Mouse (Mus musculus) heart, adult 2 months (tissue): ENCODE data around the gene Sik2. TPM values are rescaled to one million over a fixed set of nuclear protein-coding genes. Genes with fewer than 3 reads are reported as not detected.
A peak's percentile ranks its signal among the peaks of the same experiment; 100 is the strongest.

Source experiments
- DNase-seq, 2 experiments: peaks; one replicate each; pipeline ENCODE4 v3.0.0; 2021
- H3K27ac ChIP-seq: fragments of 200-600 bp; 2 replicates; pipeline ENCODE4 v1.8.1; 2022
- H3K27me3 ChIP-seq: fragments of 200-500 bp; 2 replicates; pipeline ENCODE4 v1.6.1; 2012; ENCODE audit warnings: mild to moderate bottlenecking, low read length, inconsistent platforms, mixed read lengths; ENCODE audit not compliant: control insufficient read depth, insufficient read depth
- H3K36me3 ChIP-seq: fragments of 200-500 bp; 2 replicates; pipeline ENCODE4 v1.6.1; 2012; ENCODE audit warnings: low read length, inconsistent platforms; ENCODE audit not compliant: control insufficient read depth, insufficient read depth
- H3K4me1 ChIP-seq: fragments of 200-500 bp; 2 replicates; pipeline ENCODE4 v1.6.1; 2011; ENCODE audit warnings: low read length; ENCODE audit not compliant: control insufficient read depth, insufficient read depth
- H3K4me3 ChIP-seq: fragments of 200-600 bp; 2 replicates; pipeline ENCODE4 v1.8.1; 2022
- H3K79me2 ChIP-seq: fragments of 200-500 bp; replicated peaks from 2 replicates; pipeline ENCODE4 v1.6.1; 2012; ENCODE audit warnings: mild to moderate bottlenecking, inconsistent platforms, low read length, moderate library complexity, mixed read lengths; ENCODE audit not compliant: control insufficient read depth, insufficient read depth
- H3K9ac ChIP-seq: fragments of 200-500 bp; 2 replicates; pipeline ENCODE4 v1.6.1; 2012; ENCODE audit warnings: low read depth, mild to moderate bottlenecking, control low read depth, inconsistent platforms, low read length, mixed read lengths
- CTCF ChIP-seq: fragments of 200-600 bp; IDR thresholded peaks from 2 replicates; pipeline ENCODE4 v1.8.1; 2022; ENCODE audit warnings: antibody characterized with exemption, mild to moderate bottlenecking, moderate library complexity
- EP300 ChIP-seq: fragments of 200-500 bp; IDR thresholded peaks from 2 replicates; pipeline ENCODE4 v1.6.1; 2011; ENCODE audit warnings: low read depth, low read length, control low read depth; ENCODE audit not compliant: insufficient read depth
- POLR2A ChIP-seq: fragments of 200-500 bp; IDR thresholded peaks from 2 replicates; pipeline ENCODE4 v1.6.1; 2011; ENCODE audit warnings: mild to moderate bottlenecking, low read depth, low read length, control low read depth; ENCODE audit not compliant: insufficient read depth
- WGBS: fragments of 180-500 bp; shearing (Covaris S2); methylation state at CpG from one replicate; pipeline ENCODE4 v1.1.7; 2018; 5-methylcytosine and 5-hydroxymethylcytosine counted together
- intact Hi-C: fragments of 180-260 bp; cut with DNase I; formaldehyde crosslinking; loops from one replicate; pipeline ENCODE4 v1.15.1; 2025
- long read RNA-seq: library from polyadenylated mRNA; stranded (forward); transcript quantifications from one replicate; pipeline ENCODE4 v2.0.0, GENCODE M21; 2021
- polyA plus RNA-seq: library from polyadenylated mRNA; depleted of rRNA; stranded (reverse); fragments of >200 nt; gene quantifications from 2 replicates; pipeline ENCODE4 v1.2.3, GENCODE M21; 2012; rRNA removed
- total RNA-seq, 2 experiments: library from RNA; stranded (reverse); gene quantifications; 2 replicates each; pipeline ENCODE4 v1.2.3; 2021

Gene Sik2
- total RNA-seq (10 to 100 TPM; 22.2 to 26.9 TPM), polyA plus RNA-seq (14.6 and 15.8 TPM in 2 replicates)
- long read RNA-seq, full-length matches to known transcripts, result 5 of 8 reads
- long read RNA-seq, partial matches to known transcripts, result 1 of 8 reads
- long read RNA-seq, other reads (novel, unspliced or antisense), result 2 of 8 reads

- peaks cover 1% of the 10 kb centered on the region; the same call in 1 of the 2 replicates for H3K4me1 ChIP-seq
- H3K9ac ChIP-seq, result peak within 1 kb of the TSS; percentile 96
- under 1% methylated on average over 77 of the region's 85 CpGs for WGBS
- TF ChIP-seq EP300, result no peak
- TF ChIP-seq CTCF, result peak; percentile 91
- peak; percentile 77 for TF ChIP-seq POLR2A
- no peaks in the 10 kb centered on the region; the same call in 1 of the 2 replicates for H3K36me3 ChIP-seq
- DNase-seq, result peak; percentile 93 to 94
- intact Hi-C loops, result loop anchor here (1.0 kb wide), 1 partner anchor 160 kb away; no protein-coding TSS in a partner anchor
- H3K79me2 ChIP-seq, result no peaks in the 10 kb centered on the region
- H3K4me3 ChIP-seq, result peak within 1 kb of the TSS; percentile 72
- H3K27ac ChIP-seq, result peak within 1 kb of the TSS; percentile 89
- no peaks in the 10 kb centered on the region for H3K27me3 ChIP-seq
Measured at GRCm38 (mm10) chr9:51008841-51009655, at the start of gene Sik2. Gene Sik2, minus strand, starts transcription at chr9:51009073.

GRCm38 (mm10) chr9:51056360-51057324, 47.8 kb upstream of the Sik2 start:
- H3K27me3 ChIP-seq, result no peaks in the 10 kb centered on the region
- no peaks in the 10 kb centered on the region; the same call in 1 of the 2 replicates for H3K36me3 ChIP-seq
- TF ChIP-seq POLR2A (no peak), CTCF (no peak), EP300 (no peak)
- 38% methylated on average over 3 of the region's 3 CpGs for WGBS
- H3K4me1 ChIP-seq, result peaks cover 1% of the 10 kb centered on the region; the same call in 1 of the 2 replicates
- peak overlapping the region; percentile 58 for H3K27ac ChIP-seq
- H3K4me3 ChIP-seq, result no peak overlapping the region
- H3K79me2 ChIP-seq, result no peaks in the 10 kb centered on the region
- intact Hi-C loops, result no loop called here
- DNase-seq, result peak; percentile 24 to 33
- H3K9ac ChIP-seq, result no peak overlapping the region

DNA sequence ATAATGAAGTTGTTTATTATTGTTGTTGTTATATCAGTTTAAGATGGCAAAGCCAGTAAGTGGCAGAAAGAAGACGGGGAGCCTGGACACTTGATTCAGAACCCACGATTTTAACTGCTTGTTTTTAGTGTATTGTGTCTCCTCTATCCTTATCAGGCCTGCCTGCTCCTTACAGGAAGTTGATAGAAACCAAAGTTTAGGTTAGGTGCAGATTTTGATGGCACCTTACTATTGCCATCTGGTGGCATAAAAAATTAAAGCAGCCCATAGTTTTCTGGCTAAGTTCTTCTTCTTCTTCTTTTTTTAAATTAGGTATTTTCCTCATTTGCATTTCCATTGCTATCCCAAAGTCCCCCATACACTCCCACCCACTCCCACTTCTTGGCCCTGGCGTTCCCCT, 43.3 kb upstream of the Sik2 start:
- Histone ChIP-seq H3K79me2 (no peaks in the 10 kb centered on the region), H3K4me1 (no peaks in the 10 kb centered on the region; the same call in 1 of the 2 replicates), H3K9ac (no peak overlapping the region), H3K4me3 (no peak overlapping the region), H3K27me3 (no peaks in the 10 kb centered on the region), H3K36me3 (no peaks in the 10 kb centered on the region), H3K27ac (no peak overlapping the region)
- 32% methylated on average over 3 of the region's 3 CpGs for WGBS
- no peak for TF ChIP-seq EP300
- TF ChIP-seq POLR2A, result no peak
- TF ChIP-seq CTCF, result peak; percentile 66
- no peak for DNase-seq
- intact Hi-C loops, result loop anchor here (2.0 kb wide), 1 partner anchor 203 kb away; no protein-coding TSS in a partner anchor

- H3K27me3 ChIP-seq, result no peaks in the 10 kb centered on the region
- no peak overlapping the region for H3K9ac ChIP-seq
- intact Hi-C loops, result no loop called here
- no peak overlapping the region for H3K27ac ChIP-seq
- no peaks in the 10 kb centered on the region for H3K4me1 ChIP-seq
- H3K4me3 ChIP-seq, result no peak overlapping the region
- no peaks in the 10 kb centered on the region for H3K79me2 ChIP-seq
- WGBS, result 62% methylated on average over 6 of the region's 6 CpGs
- DNase-seq, result no peak
- H3K36me3 ChIP-seq, result no peaks in the 10 kb centered on the region
- TF ChIP-seq EP300 (no peak), CTCF (no peak), POLR2A (no peak)
Measured at GRCm38 (mm10) chr9:51042136-51042535, 33.3 kb upstream of the Sik2 start.

DNA sequence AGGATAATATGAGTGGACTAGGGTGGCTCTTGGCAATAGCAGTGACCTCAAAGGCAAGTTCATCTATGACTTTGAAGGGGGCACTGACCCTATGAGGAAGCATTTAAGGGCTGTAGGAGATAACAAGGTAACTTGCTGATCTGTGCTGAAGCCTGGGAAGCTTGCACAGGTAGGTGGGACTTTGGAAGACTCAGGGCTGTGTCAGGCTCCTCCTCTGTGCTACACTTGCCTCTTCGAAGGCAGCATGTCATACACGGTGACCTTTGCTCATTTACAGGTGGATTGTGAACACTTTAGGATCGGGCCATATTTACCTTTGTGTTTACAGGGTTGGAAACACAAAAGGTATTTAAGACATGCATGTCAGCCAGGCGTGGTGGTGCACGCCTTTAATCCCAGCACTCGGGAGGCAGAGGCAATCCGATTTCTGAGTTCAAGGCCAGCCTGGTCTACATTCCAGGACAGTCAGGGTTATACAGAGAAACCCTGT, 32.7 kb upstream of the Sik2 start:
- Histone ChIP-seq H3K4me1 (no peaks in the 10 kb centered on the region), H3K4me3 (no peak overlapping the region), H3K27ac (no peak overlapping the region), H3K27me3 (no peaks in the 10 kb centered on the region), H3K9ac (no peak overlapping the region), H3K36me3 (no peaks in the 10 kb centered on the region), H3K79me2 (no peaks in the 10 kb centered on the region)
- 91% methylated on average over 7 of the region's 7 CpGs for WGBS
- intact Hi-C loops, result no loop called here
- no peak for DNase-seq
- TF ChIP-seq POLR2A (no peak), EP300 (no peak), CTCF (no peak)
